Mouse (Mus musculus): ENCODE results near the gene Rab8b.
A peak's percentile ranks its signal among the peaks of the same experiment; 100 is the strongest.

The Rab8b gene

GRCm38 (mm10) chr9:66919382-66919971, at the start of gene Rab8b:
Gene Rab8b (minus strand): TSS chr9:66919687.
- peak; percentile 93 to 95 for DNase-seq (ENCODE audit: low spot score in 2 of 2)

DNA sequence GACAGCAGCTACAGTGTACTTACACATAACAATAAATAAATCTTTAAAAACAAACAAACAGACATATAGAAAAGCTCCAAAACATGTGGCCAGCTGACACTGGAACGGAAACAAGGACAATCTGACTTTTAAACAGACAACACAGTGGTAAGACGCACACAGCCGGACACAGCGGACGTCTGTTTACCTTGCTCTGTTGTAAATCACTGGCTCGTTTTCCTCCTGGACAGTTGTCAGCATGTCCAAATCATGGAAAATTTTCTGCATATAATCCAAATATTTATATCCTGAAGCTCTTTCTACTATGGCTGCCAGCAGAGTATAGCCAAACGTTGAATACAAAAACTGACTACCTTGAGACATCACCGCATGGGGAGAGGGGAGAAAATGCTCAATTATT, 48.0 kb upstream of the Rab8b start:
- no peak for DNase-seq (ENCODE audit: low spot score in 2 of 2)

- no peak for DNase-seq (ENCODE audit: low spot score in 2 of 2)
Measured at GRCm38 (mm10) chr9:66961478-66961877, 42.0 kb upstream of the Rab8b start.

GRCm38 (mm10) chr9:66957451-66957850, 38.0 kb upstream of the Rab8b start:
- DNase-seq (ENCODE audit: low spot score in 2 of 2): no peak

- no peak for DNase-seq (ENCODE audit: low spot score in 2 of 2)
Measured at GRCm38 (mm10) chr9:66952886-66953285, 33.4 kb upstream of the Rab8b start.

GRCm38 (mm10) chr9:66952321-66952720, 32.8 kb upstream of the Rab8b start:
- DNase-seq (ENCODE audit: low spot score in 2 of 2): no peak

DNA sequence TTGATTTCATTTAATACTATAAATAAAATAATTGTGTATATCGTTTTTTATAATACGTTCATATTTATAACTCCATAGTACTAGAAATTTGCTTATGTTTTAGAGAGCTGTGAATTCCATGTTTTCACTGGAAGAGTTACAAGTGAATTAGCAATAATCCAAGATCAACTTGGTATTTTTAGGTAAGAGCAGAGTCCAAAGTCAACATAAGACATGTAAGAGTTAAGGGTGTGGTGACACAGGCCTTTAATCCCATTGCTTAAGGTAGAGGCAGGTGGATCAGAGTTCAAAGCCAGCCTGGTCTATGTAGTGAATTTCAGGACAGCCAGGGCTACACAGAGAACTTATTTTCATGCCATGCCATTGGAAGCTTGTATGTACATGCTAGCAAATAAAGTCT, 29.0 kb upstream of the Rab8b start:
- no peak for DNase-seq (ENCODE audit: low spot score in 2 of 2)

GRCm38 (mm10) chr9:66945647-66946641, 26.5 kb upstream of the Rab8b start, which contains the start of gene Rps27l:
Gene Rps27l (plus strand): TSS chr9:66946086.
- peak; percentile 94 to 95 for DNase-seq (ENCODE audit: low spot score in 2 of 2)

DNA sequence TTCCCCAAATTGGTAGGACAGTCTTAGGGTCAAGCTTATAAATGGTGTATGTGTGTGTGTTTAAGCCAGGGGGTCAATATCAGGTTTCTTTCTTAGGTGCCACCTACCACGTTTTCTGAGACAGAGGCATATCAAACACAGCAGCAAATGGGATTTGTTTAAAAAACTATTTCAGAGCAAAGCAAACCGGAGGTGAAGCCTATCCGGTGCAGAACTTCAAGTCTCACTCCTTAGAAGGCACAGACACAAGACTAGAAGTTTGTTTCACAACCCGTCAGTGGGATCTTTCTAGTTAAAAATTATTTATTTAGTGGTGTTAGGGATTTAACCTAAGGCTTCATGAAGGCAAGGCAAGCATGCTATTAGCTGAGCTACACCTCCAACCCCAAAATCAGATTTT, 25.7 kb upstream of the Rab8b start:
- DNase-seq (ENCODE audit: low spot score in 2 of 2): no peak

DNA sequence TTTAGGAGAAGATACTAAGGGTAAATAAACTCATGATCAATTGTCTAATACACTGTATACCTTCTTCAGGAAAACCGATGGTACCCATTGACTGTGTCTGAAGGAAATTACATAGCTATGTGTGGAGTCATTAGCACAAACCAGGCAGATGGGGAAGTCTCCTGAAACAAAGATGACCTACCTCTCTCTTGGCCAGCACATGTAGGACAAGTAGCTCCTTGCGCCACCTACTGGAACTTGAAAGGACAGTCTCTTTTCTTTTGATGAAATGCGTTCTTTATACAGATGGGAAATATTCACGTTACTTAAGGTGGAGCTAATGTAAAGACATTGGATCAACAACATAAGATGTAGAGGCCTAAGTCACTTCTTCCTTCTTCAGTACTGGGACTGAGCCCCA, 19.3 kb upstream of the Rab8b start:
- DNase-seq (ENCODE audit: low spot score in 2 of 2): peak; percentile 28 to 64

- DNase-seq (ENCODE audit: low spot score in 2 of 2): no peak
Measured at GRCm38 (mm10) chr9:66937507-66937906, 18.0 kb upstream of the Rab8b start.

- DNase-seq (ENCODE audit: low spot score in 2 of 2): no peak
Measured at GRCm38 (mm10) chr9:66933869-66934808, 14.7 kb upstream of the Rab8b start.

DNA sequence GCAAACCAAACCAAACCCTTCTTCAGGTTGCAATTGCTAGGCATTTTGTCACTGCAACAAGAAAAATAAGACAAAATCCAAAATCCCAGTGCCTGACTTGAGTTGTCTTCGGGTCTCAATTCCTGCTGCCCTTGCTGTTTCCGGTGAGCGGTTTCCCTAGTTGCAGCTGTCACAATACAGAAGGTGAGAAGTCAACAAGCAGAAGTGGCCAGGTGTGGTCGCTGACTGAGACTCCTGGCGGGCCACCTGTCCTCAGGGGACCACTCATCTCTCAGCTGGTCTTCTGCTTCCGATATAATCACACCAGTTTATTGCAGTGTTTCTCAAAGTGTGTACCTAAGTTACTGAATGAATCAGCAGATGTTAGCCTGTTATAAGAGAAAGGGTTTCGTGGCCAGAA, 10.9 kb upstream of the Rab8b start:
- DNase-seq (ENCODE audit: low spot score in 2 of 2): no peak

DNA sequence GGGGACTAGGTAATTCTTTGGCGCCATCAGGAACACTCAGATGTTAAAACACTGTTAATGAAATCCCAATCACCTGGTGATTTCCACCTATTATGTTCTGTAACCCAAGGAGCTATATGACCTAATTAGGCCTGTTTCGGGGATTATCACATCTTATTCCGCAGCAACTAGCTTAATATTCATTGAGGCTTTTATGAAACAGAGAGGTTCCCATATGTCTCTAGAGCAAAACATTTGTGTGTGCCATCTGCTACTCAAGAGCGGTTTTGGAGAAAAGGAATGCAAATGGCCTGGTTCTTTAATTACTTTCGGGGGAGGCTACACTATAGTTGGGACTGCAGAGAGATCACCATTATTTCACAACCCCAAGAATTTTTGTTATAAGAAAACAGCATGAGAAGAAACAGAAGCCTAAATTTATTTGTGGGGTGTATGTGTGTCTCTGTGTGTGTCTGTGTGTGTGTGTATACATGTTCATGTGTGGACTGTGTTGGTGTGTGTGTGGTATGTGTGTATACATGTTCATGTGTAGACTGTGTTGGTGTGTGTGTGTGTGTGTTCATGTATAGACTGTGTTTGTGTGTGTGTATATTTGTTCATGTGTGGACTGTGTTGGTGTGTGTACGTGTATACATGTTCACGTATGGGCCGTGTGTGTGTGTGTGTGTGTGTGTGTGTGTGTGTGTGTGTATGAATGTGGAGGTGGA, 8.4 kb upstream of the Rab8b start:
- no peak for DNase-seq (ENCODE audit: low spot score in 2 of 2)

- DNase-seq (ENCODE audit: low spot score in 2 of 2): no peak
Measured at GRCm38 (mm10) chr9:66925853-66926252, 6.4 kb upstream of the Rab8b start.

DNA sequence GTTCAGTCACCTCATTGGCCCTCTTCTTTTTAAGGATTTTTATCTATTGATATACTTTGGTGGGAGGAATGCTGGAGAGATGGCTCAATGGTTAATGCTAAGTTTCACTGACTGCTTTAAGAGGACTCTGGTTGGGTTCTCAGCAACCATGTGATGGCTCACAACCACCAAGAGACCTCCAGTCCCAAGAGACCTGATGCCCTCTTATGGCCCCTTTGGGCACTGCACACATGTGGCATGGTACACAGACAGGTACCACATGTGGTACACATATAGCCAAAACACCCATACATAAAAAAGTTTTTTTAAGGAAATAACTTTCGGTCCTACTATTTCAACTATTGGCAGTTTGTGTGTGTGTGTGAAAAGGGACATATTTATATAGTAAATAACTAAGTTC, 2.6 kb upstream of the Rab8b start:
- DNase-seq (ENCODE audit: low spot score in 2 of 2): no peak

GRCm38 (mm10) chr9:66920488-66921279, 1.2 kb upstream of the Rab8b start:
- no peak for DNase-seq (ENCODE audit: low spot score in 2 of 2)

GRCm38 (mm10) chr9:66919981-66920380, 494 bp upstream of the Rab8b start:
- peak in 1 of 2 experiments; percentile 20 for DNase-seq (ENCODE audit: low spot score in 2 of 2)

DNA sequence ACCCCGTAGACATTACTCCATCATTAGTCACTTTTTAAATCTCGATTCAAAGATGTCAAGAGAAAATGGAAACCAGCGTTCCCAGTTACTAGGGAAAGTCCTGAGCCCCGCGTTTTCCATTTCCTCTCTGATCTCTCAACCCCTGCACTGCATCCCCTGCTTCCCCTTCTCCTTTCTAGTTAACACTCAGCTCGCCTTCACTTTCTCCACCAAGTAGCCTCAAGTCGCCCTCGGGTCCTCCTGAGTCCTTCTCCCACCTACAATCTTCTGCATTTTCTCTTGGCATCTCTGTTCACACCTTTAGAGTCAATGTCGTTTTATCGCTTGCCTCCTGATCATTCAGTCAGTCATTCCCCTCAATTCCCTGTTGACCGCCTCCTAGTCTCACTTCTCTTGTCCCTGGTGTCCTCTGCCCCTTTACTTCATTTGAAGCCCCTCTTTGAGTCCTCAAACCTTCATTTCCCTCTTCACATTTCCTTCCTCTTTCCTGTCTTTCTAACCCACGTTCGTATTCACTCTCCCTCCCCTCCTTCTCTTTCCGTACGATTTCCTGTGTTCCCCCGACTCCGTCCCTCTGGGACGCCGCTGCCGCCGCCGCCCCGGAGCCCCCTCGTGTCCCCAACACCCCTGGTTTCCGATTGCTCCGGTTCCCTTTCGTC, 686 bp downstream of the Rab8b start:
- DNase-seq (ENCODE audit: low spot score in 2 of 2): peak; percentile 33 to 45

GRCm38 (mm10) chr9:66917892-66918255, 1.6 kb downstream of the Rab8b start:
- no peak for DNase-seq (ENCODE audit: low spot score in 2 of 2)

Measured in heart, adult 9 months (tissue).